Mouse (Mus musculus) stomach, embryonic 14.5 days (tissue): Measurements from ENCODE around the gene Hmgb2. TPM values are rescaled to one million over a fixed set of nuclear protein-coding genes. Genes with fewer than 3 reads are reported as not detected.

Source experiments
- ATAC-seq: fragments of 200-750 bp; cut with Nextera tagmentation; 2 replicates; pipeline ENCODE4 v1.8.0; 2017; ENCODE audit warnings: low read depth, moderate TSS enrichment; ENCODE audit not compliant: insufficient number of reproducible peaks, insufficient read depth, low FRiP score
- H3K27ac ChIP-seq: fragments of 300-500 bp; sonication (generic); 2 replicates; pipeline ENCODE4 v1.5.1; 2014; ENCODE audit warnings: mild to moderate bottlenecking, low read length, moderate library complexity, mixed read lengths
- H3K27me3 ChIP-seq: fragments of 300-500 bp; sonication (generic); 2 replicates; pipeline ENCODE4 v1.6.1; 2014; ENCODE audit warnings: low read length, control low read depth, mixed read lengths; ENCODE audit not compliant: control insufficient read depth, insufficient read depth
- H3K36me3 ChIP-seq: fragments of 300-500 bp; sonication (generic); 2 replicates; pipeline ENCODE4 v1.6.1; 2014; ENCODE audit warnings: mild to moderate bottlenecking, control low read depth, low read length, moderate library complexity, mixed read lengths; ENCODE audit not compliant: control insufficient read depth, insufficient read depth
- H3K4me1 ChIP-seq: fragments of 300-500 bp; sonication (generic); 2 replicates; pipeline ENCODE4 v1.6.1; 2014; ENCODE audit warnings: low read length, control low read depth, mixed read lengths; ENCODE audit not compliant: control insufficient read depth, insufficient read depth
- H3K4me2 ChIP-seq: fragments of 300-500 bp; sonication (generic); replicated peaks from 2 replicates; pipeline ENCODE4 v1.6.1; 2014; ENCODE audit warnings: low read depth, low read length, control low read depth
- H3K4me3 ChIP-seq: fragments of 300-500 bp; sonication (generic); 2 replicates; pipeline ENCODE4 v1.5.1; 2014; ENCODE audit warnings: low read depth, low read length, control low read depth
- H3K9ac ChIP-seq: fragments of 300-500 bp; sonication (generic); replicated peaks from 2 replicates; pipeline ENCODE4 v1.6.1; 2014; ENCODE audit warnings: low read depth, mild to moderate bottlenecking, control low read depth, low read length, moderate library complexity, mixed read lengths
- H3K9me3 ChIP-seq: fragments of 300-500 bp; sonication (generic); 2 replicates; pipeline ENCODE4 v1.6.1; 2016; ENCODE audit warnings: low read depth, low read length, control low read depth; ENCODE audit not compliant: control insufficient read depth
- WGBS: fragments of 180-500 bp; shearing (Covaris S2); extraction: QIAGEN DNeasy Blood & Tissue Kit; methylation state at CpG from one replicate; pipeline ENCODE4 v1.1.7; 2014; 5-methylcytosine and 5-hydroxymethylcytosine counted together
- polyA plus RNA-seq: library from polyadenylated mRNA; unstranded; fragments of >200 nt; fragmentation: Nextera tagmentation; extraction: Ambion mirVana; gene quantifications from 2 replicates; pipeline ENCODE4 v1.2.1, GENCODE M21; 2014

Hmgb2 gene
- polyA plus RNA-seq, 1 experiment from 2014 or later: 360 TPM

DNA sequence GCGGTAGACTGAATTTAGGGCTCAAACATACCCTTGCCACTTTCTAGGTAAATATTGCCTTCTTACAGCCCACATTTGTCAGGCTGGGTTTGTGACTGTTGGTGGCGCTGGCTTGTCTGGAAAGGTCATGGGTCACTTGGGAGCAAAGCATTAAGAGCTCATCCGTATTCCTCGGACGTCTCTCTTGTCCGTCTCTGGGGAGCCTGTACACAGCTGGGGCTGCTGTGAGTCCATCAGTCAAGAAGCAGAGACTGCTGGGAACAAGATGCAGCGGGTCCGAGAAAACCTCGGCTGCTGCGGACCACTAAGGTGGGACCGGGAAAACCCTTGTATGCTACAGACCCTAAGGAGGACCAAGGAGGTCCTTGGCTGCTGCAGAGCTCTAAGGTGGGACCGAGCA lies 35.9 kb downstream of the Hmgb2 start:
- Histone ChIP-seq H3K9ac (no peak overlapping the region), H3K4me1 (no peaks in the 10 kb centered on the region), H3K4me2 (no peak overlapping the region), H3K4me3 (no peak overlapping the region), H3K9me3 (no peaks in the 10 kb centered on the region), H3K27ac (no peak overlapping the region), H3K36me3 (peaks cover 4% of the 10 kb centered on the region), H3K27me3 (no peaks in the 10 kb centered on the region)
- WGBS: 41% methylated on average over 12 of the region's 12 CpGs
- 0 out of 2 replicates have a peak, but pooled peaks have one; percentile 6 for ATAC-seq

DNA sequence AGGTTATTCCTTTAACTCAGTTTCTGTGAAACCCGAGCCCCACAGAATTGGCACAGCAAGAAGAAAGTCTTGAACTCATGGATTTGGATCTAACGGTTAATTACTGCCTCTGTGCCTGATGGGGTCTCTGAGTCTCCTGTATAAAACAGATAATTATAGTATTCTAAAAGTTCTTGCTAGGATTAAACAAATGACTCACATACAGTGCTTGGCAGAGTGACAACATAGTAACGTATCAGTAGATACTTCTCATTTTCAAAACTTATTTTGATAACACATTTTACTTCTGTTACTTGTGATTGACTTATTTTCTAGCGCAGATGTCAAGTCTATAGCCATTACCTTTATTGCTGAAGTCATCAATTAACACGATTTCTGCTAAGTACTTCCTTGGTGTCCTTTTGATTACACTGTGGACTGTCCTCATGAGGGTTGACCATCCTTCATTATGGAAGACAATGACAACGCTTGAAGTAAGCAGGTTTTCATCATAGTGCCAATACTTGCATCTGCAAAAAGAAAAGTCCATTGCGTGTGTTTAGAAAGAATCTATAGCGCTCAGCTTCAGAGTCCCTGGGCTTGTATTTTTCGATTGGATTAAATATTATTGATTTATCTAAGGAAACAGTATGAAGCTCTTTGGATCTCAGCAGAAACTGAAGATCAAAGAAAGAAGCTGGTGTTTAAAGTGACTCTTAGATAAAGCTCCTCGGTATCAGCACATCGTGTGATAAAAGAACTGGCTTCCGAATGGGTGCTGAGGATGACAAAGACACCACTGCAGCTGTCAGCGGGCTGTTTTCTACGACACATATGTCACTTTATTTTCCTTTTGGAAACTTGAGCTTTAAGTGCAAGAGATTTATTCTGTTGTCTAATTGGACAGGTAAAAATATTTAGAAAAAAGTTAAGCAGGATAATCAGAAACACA lies 40.7 kb downstream of the Hmgb2 start:
- WGBS: 82% methylated on average over 14 of the region's 14 CpGs
- no peak for ATAC-seq
- Histone ChIP-seq H3K9me3 (no peaks in the 10 kb centered on the region), H3K4me2 (no peak overlapping the region), H3K9ac (no peak overlapping the region), H3K27ac (no peak overlapping the region), H3K4me3 (no peak overlapping the region), H3K36me3 (peaks cover 4% of the 10 kb centered on the region), H3K4me1 (no peaks in the 10 kb centered on the region), H3K27me3 (no peaks in the 10 kb centered on the region)

- no peak overlapping the region for H3K27ac ChIP-seq
- H3K27me3 ChIP-seq: no peaks in the 10 kb centered on the region
- H3K4me2 ChIP-seq: no peak overlapping the region
- WGBS: 82% methylated on average over 9 of the region's 9 CpGs
- no peaks in the 10 kb centered on the region for H3K36me3 ChIP-seq
- H3K4me3 ChIP-seq: no peak overlapping the region
- ATAC-seq: no peak
- H3K9ac ChIP-seq: no peak overlapping the region
- no peaks in the 10 kb centered on the region for H3K4me1 ChIP-seq
- no peaks in the 10 kb centered on the region for H3K9me3 ChIP-seq
Observed at GRCm38 (mm10) chr8:57560926-57561325, 49.2 kb downstream of the Hmgb2 start.

GRCm38 (mm10) chr8:57562741-57563140 lies 51.0 kb downstream of the Hmgb2 start:
- H3K27ac ChIP-seq: no peak overlapping the region
- H3K9ac ChIP-seq: no peak overlapping the region
- no peaks in the 10 kb centered on the region for H3K27me3 ChIP-seq
- H3K4me2 ChIP-seq: no peak overlapping the region
- H3K36me3 ChIP-seq: no peaks in the 10 kb centered on the region
- no peak overlapping the region for H3K4me3 ChIP-seq
- H3K9me3 ChIP-seq: no peaks in the 10 kb centered on the region
- no peak for ATAC-seq
- 76% methylated on average over 3 of the region's 3 CpGs for WGBS
- no peaks in the 10 kb centered on the region for H3K4me1 ChIP-seq

DNA sequence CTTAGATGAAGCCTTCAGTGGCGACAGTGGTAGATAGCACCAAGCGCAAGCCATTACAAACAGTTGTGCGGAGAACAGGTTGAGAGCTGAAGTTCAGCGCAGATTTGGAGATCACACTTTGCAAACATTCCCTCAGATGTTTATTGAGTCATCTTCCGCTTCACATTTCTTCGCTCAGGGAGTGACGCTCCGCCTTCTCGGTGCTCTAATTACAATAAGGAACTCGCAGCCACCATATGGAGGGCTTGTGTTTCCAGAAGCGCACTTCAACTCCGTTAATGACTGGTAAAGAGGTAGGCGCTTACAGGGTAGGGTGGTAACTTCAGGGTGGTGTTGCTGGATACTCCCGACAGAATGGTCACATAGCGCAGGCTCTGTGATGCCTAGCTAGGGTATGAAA lies 52.0 kb downstream of the Hmgb2 start:
- Histone ChIP-seq H3K27ac (no peak overlapping the region), H3K27me3 (no peaks in the 10 kb centered on the region), H3K9ac (no peak overlapping the region), H3K4me1 (no peaks in the 10 kb centered on the region), H3K9me3 (no peaks in the 10 kb centered on the region), H3K4me3 (no peak overlapping the region), H3K36me3 (no peaks in the 10 kb centered on the region), H3K4me2 (no peak overlapping the region)
- WGBS: 84% methylated on average over 15 of the region's 15 CpGs
- no peak for ATAC-seq

DNA sequence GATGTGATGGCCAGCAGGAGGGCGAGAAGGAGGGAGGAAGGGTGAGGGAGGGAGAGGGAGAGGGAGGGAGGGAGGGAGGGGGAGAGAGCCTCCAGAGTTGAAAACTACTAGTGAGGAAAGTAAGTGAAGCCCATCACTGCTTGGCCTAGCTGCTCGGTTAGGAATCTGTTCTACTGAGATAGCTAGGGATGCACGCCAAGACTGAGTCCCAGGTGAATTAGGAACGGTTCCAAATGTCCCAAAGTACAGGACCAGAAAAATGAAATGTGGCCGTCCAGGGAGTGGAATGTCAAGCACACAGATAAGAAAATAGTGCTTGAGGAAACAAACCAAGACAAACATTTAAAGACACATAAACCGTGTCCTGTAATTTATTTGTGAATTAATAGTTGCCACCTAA lies 53.3 kb downstream of the Hmgb2 start:
- Histone ChIP-seq H3K9ac (no peak overlapping the region), H3K4me2 (no peak overlapping the region), H3K36me3 (no peaks in the 10 kb centered on the region), H3K27ac (no peak overlapping the region), H3K9me3 (no peaks in the 10 kb centered on the region), H3K27me3 (no peaks in the 10 kb centered on the region), H3K4me3 (no peak overlapping the region), H3K4me1 (no peaks in the 10 kb centered on the region)
- WGBS: 80% methylated on average over 6 of the region's 6 CpGs
- ATAC-seq: no peak

Other genes starting within 250 kb of the Hmgb2 start
- 17.7 and 18.3 TPM in 2 replicates for gene Hand2, start 190.9 kb upstream of the Hmgb2 start, polyA plus RNA-seq
- gene Scrg1, start 56.0 kb upstream of the Hmgb2 start, polyA plus RNA-seq: 0.64 and 0.91 TPM in 2 replicates
- 43.6 and 44.0 TPM in 2 replicates for gene Sap30, start 24.0 kb upstream of the Hmgb2 start, polyA plus RNA-seq
- gene Galnt7, start 141.1 kb downstream of the Hmgb2 start, polyA plus RNA-seq: 35.3 and 35.5 TPM in 2 replicates